Comparison of ENCODE assay signal across 1 mouse cellular context in genomic region chr19:53656443-53656842, GRCm38 (mm10). TPM values are rescaled to one million over a fixed set of nuclear protein-coding genes. Genes with fewer than 3 reads are reported as not detected.
"Had no signal": no experiment of that assay in that cellular context is flagged by ENCODE, and none has a peak within 500 bp of the region (broad histone marks: within the 10 kb centered on the region; RNA-seq: fewer than 3 reads in every experiment).

No protein-coding gene starts in this region.

RNA-seq across cellular contexts. Expression of gene Rbm20, which starts 20.7 kb away (rescaled TPM):
- total RNA-seq: neutrophil, adult 5-6 weeks had no signal
